Mouse (Mus musculus): ENCODE measurements around the gene Wdr66. TPM values are rescaled to one million over a fixed set of nuclear protein-coding genes. Genes with fewer than 3 reads are reported as not detected.
A peak's percentile ranks its signal among the peaks of the same experiment; 100 is the strongest.

Wdr66 gene
- total RNA-seq, 2 experiments from 2014 or later, result 4.6 to 6.0 TPM

DNA sequence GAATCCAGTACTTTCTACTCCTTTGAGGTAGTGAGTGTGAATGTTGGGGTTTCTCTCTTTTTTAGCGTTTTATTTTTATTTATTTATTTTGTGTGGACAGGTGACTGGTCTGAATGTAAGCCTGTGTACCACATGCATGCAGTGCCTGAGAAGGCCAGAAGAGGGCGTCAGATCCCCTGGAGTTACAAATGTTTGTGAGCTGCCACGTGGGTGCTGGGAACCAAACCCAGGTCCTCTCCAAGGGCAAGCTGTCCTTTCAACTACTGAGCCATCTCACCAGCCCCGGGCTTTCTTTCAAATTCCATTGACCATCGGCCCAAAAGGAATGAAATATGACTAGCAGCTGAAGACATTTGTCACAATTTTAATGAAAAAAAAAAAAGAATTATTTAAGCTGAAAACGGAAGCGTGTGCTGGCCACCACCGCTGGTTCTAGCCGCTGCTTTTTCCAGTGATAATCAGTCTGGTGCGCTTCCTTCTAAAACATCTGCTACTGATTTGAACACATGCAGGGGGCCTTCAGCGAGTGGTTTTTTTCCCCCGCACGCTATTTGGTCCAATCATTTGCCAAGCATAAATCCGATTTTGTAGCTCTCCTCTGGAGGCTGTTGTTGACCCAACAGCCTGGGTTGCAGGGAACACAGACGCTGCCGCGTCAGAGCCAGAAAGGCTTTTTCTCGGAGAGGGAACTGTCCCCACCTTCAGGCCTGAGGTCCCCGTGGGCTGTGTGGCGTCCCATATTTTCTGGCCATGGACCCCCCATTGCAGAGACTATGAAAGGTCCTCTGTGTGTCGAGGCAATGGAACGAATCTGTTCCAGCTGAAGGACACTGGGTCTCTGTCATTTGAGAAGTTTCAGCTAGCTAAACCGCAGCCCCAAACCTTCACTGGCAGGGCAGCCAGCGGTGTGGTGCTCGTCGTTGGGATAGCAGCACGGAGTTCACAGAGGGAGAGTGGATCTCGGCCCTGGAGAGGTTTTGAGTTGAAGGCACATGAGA is 16.9 kb downstream of the Wdr66 start:
- no peak for DNase-seq (ENCODE audit: low spot score in 2 of 2)

DNA sequence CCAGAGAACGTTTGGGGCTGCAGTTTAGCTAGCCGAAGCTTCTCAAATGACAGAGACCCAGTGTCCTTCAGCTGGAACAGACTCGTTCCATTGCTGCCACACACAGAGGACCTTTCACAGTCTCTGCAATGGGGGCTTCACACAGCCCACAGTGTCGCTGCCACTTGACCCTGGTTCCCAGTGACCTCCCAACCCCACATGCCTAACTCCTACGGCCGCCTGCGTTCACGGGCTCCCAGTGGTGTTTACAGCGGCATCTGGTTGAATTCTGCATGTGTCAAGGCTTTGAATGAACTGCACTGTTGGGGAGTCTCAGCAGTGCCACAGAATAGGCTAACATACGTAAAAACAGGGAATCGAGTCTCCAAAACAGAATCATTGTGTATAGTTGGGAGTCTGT is 19.0 kb downstream of the Wdr66 start:
- no peak for DNase-seq (ENCODE audit: low spot score in 2 of 2)

DNA sequence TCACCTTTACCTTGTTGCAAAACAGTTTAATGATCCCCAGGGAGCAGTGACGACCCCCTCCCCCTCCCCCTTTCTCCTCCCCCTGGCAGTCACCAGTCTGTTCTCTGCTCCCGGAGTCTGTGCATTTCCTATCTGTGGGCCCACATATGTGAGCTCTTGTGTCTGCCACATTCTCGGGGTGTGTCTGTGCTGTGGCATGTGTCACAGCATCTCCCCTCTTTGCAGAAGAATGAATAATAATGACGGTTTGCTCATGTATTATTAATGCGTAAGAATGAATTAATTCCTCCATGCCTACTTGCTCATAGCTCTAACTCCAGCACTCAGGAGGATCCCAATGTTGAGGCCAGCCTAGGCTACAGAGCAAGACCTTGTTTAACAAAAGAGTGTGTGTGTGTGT is 21.0 kb downstream of the Wdr66 start:
- DNase-seq (ENCODE audit: low spot score in 2 of 2), result no peak

DNA sequence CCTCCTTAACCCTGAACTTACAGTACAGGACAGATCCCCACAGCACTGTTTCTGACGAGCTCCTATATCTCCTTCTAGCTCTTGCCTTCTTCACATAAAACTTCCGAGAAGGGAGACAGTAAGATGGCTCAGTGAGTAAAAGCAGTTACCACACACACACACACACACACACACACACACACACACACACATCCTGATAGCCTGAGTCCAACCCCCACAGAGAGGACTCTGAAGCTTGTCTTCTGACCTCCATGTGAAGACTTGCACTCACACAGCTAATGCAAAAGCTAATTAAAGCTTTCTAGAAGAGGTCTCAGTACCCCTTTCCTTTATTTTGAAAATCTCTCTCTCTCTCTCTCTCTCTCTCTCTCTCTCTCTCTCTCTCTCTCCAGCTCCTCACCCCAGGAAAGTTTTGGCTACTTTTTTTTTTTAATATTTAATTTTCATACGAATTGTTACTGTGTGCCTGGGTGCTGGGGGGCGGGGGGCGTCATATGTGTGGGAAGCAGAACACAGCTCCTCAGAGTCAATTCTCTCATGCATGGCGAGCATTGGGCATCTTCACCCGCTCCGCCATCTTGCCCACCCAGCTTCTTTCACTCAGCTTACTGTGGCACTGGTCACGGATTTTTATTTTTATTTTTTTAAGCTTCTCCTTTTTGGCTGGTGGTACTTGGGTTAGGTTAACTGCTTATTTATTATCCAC is 24.9 kb downstream of the Wdr66 start:
- no peak for DNase-seq (ENCODE audit: low spot score in 2 of 2)

DNA sequence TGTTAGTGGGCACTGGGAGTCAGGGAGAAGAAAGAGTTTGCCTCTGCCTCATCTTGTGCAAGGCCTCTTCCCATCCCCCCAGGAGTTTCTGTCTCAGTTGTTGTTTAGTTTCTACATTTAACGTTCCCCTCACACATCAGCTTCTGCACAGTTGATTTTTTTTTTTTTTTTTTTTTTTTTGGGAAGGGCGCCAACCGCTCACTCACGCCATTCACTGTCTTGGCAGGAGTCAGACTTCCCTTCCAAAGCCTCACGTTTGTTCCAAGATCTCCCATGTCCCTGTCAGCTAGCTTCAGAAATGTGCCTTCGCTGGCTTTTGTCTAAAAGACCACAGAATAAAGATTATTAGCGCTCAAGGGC is 25.4 kb downstream of the Wdr66 start:
- DNase-seq (ENCODE audit: low spot score in 2 of 2), result no peak

DNA sequence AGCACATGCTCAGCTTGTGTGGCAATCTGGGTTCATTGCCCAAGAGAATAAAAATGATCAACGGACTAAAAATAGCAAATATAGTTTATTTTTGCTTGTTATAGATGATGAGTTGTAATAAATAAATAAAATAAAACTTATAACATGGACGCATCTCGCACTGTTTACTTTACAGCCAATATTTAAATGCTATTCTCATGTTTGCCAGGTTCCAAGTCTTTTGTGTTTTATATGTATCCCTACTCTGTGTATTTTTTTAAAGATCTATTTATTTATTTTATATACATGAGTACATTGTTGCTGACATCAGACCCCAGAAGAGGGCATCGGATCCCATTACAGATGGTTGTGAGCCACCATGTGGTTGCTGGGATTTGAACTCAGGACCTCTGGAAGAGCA is 25.8 kb downstream of the Wdr66 start:
- DNase-seq (ENCODE audit: low spot score in 2 of 2), result no peak

DNA sequence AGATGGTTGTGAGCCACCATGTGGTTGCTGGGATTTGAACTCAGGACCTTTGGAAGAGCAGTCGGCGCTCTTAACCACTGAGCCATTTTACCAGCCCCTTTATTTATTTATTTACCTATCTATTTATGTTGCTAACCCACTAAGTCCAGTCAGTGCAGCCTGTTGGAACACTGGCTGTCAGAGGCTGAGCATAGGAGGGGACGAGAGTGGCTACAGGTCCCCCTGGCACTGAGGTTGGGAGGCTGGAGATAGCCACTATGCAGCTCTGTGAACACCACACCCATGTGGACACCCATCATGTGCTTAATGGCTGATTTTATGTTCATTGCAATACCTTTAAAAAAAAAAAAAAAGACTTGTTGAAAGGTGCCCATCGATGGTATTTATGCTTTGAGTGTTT is 27.3 kb downstream of the Wdr66 start:
- no peak for DNase-seq (ENCODE audit: low spot score in 2 of 2)

DNA sequence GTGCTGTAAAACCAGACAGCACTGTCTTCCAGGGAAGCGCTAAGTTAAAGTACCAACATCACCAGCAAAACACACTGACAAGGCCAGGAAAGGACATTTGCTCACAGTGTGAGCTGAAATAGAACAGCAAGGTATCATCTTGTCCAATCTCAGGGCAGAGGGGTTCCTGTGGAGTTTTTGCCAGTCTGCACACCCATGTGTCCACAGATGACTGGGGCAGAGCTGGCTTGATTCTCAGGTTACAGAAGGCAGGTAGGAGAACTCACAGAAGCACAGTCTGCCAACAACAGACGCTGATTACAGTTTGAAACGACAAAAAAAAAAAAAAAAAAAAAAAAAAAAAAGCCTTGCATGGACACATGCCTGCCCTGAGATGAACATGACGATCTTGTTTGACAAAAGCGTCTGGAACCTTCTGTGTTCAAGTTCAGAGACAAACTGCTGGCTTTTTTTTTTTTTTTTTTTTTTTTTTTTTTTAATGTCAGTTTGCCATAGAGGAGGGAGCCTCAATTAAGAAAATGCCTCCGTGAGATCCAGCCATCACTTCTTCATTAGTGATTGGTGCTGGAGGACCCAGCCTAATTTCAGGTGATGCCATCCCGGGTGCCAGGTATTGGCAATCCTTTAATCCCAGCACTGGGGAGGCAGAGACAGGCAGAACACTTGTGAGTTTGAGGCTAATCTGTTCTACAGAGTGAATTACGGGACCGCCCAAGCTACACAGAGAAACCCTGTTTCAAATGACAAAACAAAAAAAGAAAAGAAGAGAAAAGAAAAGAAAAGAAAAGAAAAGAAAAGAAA is 29.6 kb downstream of the Wdr66 start:
- no peak for DNase-seq (ENCODE audit: low spot score in 2 of 2)

DNA sequence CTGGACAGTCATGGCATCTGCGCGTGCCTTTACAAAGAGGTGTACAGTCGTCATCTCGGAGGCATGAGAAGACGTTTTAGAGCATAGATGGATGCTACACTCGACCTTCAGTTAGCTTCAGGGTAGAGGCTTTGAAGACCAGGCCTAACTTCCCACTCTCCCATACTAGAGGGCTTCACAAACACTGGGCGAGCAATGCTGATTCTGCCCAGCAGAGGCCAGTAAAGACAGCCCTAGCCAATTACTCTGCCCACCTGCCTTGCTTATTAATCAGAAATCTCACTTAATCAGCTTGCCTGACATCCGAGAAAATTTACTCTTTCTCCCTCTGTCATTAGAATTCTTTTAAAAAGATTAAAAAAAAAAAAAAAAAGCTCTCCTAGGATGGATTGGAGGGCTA is 33.3 kb downstream of the Wdr66 start:
- DNase-seq (ENCODE audit: low spot score in 2 of 2), result peak; percentile 16 to 65

DNA sequence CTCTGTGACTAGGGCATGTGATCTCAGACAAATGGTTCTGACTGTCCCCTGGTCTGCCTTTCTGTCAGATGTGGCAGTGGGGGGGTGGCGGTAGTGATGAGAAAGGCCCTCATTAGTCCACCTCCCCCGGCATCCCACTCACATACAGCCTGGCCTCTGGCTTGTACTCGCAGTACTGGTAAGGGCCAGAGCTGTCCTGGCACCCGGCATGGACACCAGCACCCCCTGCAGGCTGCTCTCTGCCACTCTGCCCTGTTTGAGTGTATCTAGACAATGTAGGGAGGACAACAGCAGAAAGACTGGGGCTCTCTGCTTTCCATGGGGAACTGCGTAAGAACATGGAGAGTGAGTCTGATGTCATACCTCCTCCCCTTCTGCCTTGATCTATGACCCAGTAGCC is 36.2 kb downstream of the Wdr66 start:
- DNase-seq (ENCODE audit: low spot score in 2 of 2), result no peak

DNA sequence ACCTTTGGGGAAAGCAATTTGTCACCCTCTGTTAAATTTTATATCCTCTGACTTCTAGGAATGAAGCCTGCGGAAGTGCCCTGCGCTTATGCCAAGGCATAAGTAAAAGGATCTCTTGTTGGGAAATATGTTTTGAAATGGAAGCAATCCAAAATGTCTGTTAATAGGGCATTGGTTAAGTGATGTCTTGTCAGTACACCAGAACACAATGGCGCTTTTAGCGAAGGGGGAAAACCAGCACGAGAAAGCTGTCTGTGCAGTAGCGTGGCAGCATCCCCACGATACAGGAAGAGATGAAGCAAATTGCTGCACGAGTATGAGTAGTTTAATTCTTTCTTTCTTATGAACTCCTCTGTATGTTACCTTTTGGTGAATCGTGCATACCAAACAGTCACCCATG is 42.8 kb downstream of the Wdr66 start:
- no peak for DNase-seq (ENCODE audit: low spot score in 2 of 2)

DNA sequence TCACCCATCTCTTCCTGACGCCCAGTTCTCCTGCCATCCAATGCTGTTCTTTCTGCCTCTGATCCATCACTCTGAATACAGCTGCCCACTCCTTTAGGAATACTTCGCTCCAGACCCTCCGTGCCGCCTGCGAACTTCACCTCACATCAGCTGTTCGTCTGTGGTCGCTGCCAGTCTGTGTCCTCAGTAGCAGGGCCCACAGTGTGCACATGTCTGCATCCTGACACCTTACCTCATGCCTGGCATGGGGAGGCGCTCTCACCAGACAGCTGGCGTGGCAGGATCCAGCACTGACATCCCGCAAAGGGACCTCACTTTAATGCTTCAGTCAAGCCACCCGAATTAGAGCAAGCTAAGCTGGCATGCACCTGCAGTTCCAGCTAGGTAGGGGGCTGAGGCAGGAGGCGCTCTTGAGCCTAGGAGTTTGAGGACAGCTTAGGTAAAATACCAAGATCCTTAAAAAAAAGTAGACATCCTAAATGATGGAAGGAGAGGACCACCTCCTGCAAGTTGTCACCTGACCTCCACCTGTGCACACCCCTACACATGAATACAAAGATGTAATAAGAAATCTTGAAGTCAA is 44.4 kb downstream of the Wdr66 start:
- no peak for DNase-seq (ENCODE audit: low spot score in 2 of 2)

DNA sequence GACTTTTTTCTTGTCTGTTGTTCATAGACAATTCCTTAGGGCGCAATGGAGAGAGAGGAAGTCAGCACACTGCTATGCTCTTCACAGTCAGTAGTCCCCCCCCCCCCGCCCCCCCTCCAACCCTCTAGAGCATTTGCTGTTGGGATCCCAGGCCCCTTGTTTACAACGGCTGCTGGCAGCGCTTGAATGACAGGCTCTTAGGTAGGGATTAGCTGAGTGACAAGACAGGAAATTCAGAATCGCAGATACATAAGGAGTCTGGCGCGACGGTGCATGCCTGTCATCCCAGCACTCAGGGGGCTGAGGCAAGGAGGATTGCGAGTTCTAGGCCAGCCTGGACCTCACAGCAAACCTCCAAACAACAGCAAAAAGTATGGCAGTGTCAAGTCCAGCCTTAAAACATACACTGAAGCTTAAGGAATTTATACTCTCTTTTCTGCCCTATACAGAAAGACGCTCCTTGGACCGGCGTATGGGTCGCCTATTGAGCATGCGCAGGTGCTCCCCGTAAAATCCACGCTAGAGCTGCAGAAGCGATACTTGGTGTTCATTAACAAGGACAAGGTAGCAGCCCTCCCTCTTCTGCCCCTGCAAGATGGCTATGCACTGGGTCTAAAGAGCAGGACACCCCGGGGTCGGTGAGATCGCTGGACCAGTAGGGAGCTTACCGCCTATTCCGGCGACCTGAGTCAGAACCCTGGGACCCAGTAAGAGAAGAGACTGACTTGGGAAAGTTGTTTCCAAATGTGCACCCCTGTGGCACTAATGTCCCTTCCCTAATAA is 45.3 kb downstream of the Wdr66 start:
- no peak for DNase-seq (ENCODE audit: low spot score in 2 of 2)

DNA sequence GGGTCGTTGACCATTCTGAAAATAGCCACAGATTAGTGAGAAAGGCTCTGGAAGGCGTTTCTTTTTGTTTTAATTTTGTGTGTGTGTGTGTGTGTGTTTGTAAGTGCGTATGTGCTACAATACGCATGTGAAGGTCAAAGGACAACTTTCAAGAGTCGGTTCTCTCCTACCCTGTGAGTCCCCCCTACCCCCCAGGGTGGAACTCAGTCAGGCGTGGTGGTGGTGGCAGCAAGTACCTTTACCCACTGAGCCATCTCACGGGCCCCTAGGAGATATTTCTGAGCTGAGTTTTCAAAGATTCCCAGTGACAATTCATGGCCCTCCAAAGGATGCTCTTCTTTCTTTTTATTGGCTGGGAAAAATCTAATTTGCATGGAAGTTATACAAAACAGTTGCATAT is 45.9 kb downstream of the Wdr66 start:
- no peak for DNase-seq (ENCODE audit: low spot score in 2 of 2)

DNA sequence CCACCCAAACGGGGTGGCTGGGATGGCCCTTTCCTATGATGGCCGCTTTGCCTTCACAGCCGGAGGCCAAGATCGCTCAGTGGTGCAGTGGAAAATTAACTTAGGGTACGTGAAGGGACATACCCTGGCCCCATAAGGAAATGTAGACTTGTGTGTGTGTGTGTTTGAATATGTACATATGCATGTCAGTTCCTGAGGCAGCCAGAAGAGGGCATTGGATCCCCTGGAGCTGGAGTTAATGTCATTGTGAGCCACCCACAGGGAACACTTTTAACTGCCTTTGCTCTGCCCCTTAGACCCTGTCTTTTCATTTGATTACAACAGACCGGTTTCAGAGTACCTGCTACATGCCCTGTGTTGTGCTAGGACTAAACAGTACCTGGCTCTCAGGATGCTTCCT is 46.6 kb downstream of the Wdr66 start:
- DNase-seq (ENCODE audit: low spot score in 2 of 2), result no peak

DNA sequence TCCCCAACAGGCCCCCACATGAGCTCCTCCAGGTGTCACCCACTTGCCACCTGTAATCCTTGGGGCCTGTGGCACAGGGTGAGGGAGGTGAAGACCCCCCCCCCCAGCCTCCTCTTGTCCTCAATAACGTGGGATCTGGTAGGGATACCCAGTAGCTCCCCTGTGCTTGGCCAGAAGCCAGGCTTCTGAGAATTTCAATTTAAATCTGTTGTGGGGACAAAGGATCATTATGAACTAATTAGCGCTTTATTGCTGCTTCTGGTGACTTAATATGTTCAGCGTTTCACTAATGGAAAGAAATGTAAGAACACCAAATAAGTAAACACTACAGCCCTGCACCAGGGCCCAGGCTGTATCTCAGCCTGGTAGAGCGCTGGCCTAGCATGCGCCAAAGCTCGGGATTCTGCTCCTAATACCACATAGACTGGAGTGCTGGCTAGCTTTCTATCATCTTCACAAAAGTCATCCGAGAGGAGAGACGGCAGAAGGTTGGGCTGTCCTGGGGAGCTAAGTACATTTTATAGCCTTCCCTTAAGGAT is 48.7 kb downstream of the Wdr66 start:
- no peak for DNase-seq (ENCODE audit: low spot score in 2 of 2)

DNA sequence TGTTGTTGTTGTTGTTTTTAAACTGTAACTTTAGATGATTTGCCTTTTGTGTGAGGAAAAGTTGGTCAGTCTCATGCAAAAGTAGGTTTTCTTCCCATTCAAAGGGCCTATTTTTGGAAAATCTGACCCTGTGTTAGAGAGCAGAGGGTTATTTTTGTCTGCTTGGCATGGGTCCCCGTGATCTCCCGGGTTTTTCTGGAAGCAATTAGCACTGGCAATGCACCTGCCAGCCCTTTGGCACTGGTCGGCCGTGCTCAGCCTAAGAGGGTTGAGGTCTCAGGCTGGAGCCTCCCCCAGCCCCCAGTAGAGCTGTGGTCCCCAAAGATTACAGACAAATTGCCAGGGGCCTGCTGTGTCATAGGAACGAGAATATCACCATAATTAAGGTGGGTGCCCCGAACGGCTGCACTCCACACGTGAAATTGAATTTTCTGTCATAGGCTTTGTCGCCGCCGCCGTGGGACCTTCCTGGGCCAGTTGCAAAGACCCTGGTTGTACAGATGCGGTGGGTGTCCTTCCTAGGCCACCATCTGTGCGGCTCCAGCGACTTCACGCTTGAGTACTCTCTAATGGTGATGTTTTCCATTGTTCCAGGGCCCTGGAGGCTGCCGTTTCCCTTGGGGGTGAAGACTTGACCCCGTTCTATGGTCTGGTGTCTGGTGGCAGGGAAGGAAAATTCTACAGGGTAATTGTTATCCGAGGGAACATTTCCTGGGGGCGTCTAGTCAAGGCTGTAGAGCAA is 50.0 kb downstream of the Wdr66 start:
- DNase-seq (ENCODE audit: low spot score in 2 of 2), result no peak

DNA sequence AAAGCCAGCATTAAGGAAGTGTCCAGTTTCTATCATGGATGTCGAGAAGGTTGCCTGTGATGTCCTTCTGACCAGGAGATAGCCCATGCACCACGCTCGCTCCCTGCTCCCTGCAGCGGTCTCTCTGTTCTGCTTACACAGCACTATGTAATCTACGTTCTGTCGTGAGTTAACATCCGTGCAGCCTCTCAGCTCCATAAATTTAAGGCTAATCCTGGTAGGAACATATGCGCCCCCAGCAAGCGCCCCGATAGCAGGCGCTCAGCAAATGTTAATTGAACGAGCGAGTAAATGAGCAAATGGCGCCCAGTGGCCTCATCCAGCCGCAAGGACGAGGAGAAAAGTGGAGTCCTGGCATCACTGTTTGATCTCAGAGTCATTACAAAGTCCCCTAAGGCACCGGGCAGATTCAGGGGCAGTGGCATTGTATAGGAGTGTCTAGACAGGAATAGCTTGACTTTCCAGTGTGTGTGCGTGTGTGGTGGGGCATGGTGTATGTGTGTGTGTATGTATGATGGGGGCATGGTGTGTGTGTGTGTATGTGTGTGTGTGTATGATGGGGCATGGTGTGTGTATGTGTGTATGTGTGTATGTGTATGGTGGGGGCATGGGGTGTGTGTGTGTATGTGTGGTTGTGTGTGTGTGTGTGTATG is 55.9 kb downstream of the Wdr66 start:
- no peak for DNase-seq (ENCODE audit: low spot score in 2 of 2)

DNA sequence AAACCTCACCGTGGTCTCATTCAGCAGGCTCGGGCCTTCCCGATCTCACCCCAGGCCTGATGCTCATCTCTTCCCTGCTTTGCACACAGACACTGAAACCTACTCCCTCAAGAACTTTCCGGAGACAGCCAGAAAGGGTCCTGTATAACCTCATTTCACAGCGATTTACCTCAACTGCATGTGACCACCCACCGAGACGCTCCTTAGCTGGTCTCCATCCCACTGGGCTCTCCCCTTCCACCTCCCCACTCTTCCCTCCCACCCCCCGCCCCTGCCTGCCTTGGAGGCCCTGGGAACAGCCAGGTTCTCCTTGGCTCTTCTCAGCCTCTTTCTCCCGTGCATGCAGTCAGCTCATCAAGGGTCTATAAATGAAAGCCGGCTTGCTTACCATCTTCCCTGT is 57.9 kb downstream of the Wdr66 start:
- DNase-seq (ENCODE audit: low spot score in 2 of 2), result no peak
